Mouse (Mus musculus) T-cell, adult 2 months (primary cell): ENCODE measurements around the gene 1700042G07Rik.

ENCODE experiments used
- DNase-seq: peaks from one replicate; pipeline ENCODE4 v3.0.0; 2022; ENCODE audit warnings: low spot score

The 1700042G07Rik gene

GRCm38 (mm10) chr4:116173072-116173471 lies at the start of gene 1700042G07Rik, which contains the start of gene Gm49337:
Gene 1700042G07Rik (plus strand): TSS chr4:116173372.
Gene Gm49337 (plus strand): TSS chr4:116173384.
- no peak for DNase-seq

GRCm38 (mm10) chr4:116123602-116124519 lies 49.3 kb upstream of the 1700042G07Rik start, which contains the start of the genes Rad54l and Pomgnt1:
Gene Rad54l (minus strand): TSS chr4:116123690.
Gene Pomgnt1 (plus strand): TSS chr4:116123840.
- DNase-seq, result peak; percentile 66

DNA sequence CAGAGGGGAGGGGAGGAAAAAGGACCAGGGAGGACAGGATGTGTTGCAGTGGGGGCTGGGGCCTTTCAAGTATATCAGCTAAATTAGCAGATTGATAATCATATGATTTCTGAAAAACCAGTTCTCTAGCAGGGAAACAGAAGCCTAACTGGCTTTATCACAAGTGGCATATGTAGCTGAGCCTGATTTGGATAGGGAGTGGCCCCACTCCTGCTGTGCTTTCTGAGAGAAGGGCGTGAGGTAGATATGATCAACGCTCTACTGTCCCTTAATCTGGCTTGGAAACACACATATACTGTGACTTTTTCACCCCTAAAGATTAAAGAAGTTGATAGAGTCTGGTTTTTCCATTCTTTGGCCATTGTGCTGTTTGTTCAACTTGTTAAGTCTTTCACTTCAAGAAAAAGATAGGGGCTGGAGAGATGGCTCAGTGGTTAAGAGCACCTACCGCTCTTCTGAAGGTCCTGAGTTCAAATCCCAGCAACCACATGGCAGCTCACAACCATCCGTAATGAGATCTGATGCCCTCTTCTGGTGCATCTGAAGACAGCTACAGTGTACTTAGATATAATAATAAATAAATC lies 47.3 kb upstream of the 1700042G07Rik start:
- no peak for DNase-seq

- no peak for DNase-seq
Measured at GRCm38 (mm10) chr4:116127956-116128355, 45.2 kb upstream of the 1700042G07Rik start.

DNA sequence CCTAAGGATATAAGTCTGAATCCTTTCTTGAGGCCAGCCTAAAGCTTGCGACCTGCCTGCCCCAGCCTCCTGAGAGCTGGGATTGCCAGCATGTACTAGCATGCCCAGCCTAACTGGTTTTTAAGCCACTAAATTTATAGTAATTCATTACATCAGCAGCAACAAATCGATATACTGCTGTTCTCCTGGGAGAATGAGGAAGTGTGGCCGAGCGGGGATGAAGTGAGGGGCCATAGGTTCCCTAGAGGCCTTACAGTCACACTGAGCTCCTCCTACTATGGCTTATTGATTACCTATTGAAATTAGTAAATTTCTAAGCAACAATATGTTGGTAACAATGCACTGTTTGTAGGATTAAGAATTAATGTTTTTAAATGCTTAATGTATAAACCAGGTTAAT lies 40.0 kb upstream of the 1700042G07Rik start:
- no peak for DNase-seq

DNA sequence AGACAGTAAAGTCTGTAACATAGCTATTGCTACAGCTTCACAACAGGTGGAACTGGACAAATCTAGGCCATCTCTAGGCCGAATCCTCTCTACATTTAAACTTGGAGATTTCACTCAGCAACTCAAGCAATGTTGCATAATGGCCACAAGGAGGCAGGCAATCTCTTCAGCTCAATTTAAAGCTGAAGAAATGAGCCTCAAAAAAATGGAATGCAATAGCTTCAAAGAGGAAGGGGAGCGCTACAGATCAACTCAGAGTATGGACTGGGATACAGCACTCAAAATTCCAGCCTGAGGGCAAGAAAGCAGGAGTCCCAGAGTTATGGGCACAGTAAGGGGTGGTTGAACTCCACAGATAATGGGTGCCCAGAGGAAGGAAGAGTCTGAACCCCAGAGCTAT lies 38.2 kb upstream of the 1700042G07Rik start:
- no peak for DNase-seq

- DNase-seq, result no peak
Measured at GRCm38 (mm10) chr4:116137421-116137996, 35.7 kb upstream of the 1700042G07Rik start.

DNA sequence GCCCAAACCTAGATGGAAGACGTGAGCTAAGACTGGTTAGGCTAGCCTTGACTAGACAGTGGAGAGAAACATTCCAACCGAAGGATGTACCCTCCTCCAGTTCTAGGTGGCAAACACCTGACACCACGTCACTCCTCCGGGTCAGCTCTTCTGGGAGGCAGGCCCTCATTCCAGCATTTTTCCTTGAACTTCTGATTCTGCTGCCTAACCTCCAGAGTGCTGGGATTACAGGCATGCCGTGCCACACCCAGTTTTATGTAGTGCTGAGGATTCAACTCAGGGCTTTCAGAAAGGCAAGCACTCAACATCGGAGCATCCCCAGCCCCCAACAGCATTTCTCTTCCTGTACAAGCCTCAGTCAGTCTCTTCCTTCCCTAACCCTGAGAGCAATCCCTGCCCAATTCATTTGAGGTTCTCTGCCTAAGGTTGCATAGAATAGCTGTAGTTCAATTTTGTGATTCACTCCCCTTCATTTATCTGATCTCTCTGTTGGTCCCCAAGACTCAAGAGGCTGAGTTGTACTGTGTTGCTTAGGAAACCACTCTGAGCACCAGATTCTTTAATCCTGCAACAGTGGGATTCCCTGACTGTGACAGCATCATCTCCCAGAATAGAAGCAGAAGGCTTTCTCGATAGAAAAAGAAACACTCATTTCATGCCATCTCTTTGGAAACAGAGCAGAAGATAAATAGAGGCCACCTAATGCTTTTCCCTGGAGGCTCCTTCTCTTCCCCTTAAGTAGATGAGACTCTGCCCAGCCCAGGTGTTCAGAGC lies 32.2 kb upstream of the 1700042G07Rik start:
- DNase-seq, result no peak

GRCm38 (mm10) chr4:116141736-116142135 lies 31.4 kb upstream of the 1700042G07Rik start:
- DNase-seq, result no peak

DNA sequence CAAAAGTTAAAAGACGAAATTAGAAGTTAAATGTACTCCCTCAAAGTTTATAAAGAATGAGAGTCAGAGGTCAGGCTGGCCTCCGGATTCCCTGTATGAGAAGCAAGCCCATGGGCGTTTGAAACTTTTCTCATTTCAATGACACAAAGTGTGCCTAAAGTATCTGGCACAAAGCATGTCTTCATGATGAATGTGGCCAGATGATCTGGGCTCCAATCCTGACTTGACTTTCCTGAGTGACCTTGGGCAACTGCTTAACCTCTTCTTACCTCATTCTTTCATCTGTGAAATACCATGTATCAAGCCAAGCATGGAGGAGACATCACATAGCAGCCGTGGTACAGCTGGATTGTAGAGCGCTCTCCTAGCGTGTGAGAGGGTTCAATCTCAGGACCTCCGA lies 30.9 kb upstream of the 1700042G07Rik start:
- no peak for DNase-seq

- no peak for DNase-seq
Measured at GRCm38 (mm10) chr4:116143317-116143811, 29.8 kb upstream of the 1700042G07Rik start.

DNA sequence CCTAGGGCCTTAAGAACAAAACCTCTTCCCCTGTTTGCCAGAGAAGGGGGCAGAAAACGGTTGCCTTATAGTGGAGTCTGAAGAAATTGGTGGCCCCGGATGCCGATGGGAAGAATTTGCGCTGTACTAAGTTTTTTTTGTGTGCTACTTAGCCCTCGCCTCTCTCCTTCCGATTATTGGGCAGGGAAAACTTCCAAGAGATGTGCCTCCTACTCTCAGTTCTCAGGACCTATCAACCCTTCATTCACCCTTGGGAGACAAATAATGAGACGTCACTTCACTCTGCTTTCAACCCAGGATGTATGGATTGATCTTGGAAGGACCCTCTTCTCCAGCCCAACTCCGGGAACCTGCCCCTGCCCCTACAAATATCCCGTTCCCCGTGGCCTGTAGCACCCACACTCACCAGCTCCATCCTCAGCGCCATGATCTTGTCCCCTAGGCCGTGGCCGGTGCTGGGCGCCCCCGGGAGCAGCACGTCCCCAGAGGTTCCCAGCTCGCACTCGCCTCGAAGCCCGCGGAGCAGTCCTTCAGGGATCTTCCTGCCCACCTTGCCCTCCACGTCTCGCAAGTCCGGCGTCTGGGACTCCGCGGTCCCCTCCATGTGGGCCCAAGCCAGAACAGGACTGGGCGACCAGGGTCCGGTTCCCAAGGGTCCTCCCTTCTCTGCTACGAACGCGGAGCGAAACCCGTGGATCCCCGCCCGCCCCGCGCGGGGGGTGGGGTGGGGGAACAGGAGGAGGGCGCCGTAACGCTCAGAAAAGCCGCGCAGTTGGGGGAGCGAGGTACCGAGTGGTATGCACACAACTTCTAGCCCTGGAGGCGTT lies 29.1 kb upstream of the 1700042G07Rik start:
- DNase-seq, result peak; percentile 39

GRCm38 (mm10) chr4:116149812-116150155 lies 23.4 kb upstream of the 1700042G07Rik start:
- no peak for DNase-seq

- DNase-seq, result peak; percentile 53
Measured at GRCm38 (mm10) chr4:116150156-116150861, 22.9 kb upstream of the 1700042G07Rik start.

DNA sequence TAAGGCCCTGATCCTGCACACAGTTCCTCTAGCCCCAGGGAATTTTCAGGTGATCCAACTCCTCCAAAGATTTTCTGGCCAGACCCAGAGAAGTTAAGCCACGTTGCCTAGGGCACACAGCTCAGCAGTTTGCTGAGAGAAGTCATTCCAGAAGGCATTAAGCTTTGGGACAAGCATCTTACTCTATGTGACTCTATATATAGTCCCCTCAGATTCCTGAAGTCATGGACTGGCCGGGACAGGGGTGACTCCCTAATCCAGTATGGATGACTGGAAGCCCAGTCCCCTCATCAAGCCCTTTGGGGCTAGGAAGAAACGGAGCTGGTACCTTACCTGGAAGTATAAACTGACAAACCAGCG lies 22.3 kb upstream of the 1700042G07Rik start:
- no peak for DNase-seq

- no peak for DNase-seq
Measured at GRCm38 (mm10) chr4:116151238-116151637, 21.9 kb upstream of the 1700042G07Rik start, which contains the start of gene Lurap1. Gene Lurap1 (minus strand): TSS chr4:116151338.

- DNase-seq, result no peak
Measured at GRCm38 (mm10) chr4:116152702-116153101, 20.5 kb upstream of the 1700042G07Rik start.

DNA sequence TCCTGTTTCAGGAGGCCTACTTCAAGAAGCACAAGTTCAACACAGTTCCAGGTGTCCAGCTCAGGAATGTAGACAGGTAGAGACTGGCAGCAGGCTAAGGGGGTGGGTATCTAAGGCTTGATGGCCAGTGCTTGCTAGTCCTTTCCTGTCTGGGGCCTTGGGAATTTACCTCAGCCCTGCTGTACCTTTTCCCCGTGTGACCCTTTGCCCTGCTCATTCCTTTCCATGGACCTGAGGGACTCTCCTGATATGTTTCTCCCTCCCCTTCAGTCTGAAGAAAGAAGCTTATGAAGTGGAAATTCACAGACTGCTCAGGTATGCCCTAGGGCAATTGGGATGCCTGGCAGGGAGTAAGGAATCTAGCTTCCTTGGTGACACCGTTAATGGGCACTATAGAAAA lies 15.3 kb upstream of the 1700042G07Rik start:
- no peak for DNase-seq

DNA sequence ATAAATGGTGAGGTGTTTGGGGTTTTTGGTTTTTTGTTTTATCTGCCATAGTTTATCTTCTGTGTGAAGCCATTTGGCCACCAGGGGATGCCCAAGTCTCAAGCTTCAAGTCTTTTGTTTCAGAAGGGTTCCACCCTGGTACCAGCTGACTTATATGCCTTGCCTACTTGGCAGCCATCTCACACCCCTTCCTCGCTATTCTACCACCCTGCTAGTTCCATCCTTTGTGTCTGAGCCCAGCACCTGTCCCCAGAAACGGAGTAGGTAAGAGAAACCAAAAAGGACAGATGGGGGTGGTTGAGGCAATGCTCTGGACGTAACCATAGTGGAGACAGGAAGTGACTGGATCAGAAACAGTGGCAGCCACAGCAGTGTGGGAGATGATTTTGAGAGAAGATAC lies 13.3 kb upstream of the 1700042G07Rik start:
- DNase-seq, result peak; percentile 39

- DNase-seq, result no peak
Measured at GRCm38 (mm10) chr4:116160769-116161168, 12.4 kb upstream of the 1700042G07Rik start.
